Mouse (Mus musculus) heart, postnatal 36 days (tissue): ENCODE data around the gene Egfem1. TPM values are rescaled to one million over a fixed set of nuclear protein-coding genes. Genes with fewer than 3 reads are reported as not detected.

Experiments
- DNase-seq, 2 experiments: peaks; one replicate each; pipeline ENCODE4 v3.0.0; 2021 to 2022
- intact Hi-C: fragments of 180-260 bp; cut with DNase I; formaldehyde crosslinking; loops from one replicate; pipeline ENCODE4 v1.15.1; 2025
- total RNA-seq, 2 experiments: library from RNA; stranded (reverse); gene quantifications; 2 replicates each; pipeline ENCODE4 v1.2.3; 2021

Egfem1 gene
- total RNA-seq, 2 experiments from 2014 or later = not detected

GRCm38 (mm10) chr3:29541477-29542079 is 459.8 kb downstream of the Egfem1 start:
- intact Hi-C loops = no loop called here

GRCm38 (mm10) chr3:29544056-29544455 is 462.2 kb downstream of the Egfem1 start:
- no peak for DNase-seq
- intact Hi-C loops = no loop called here

More at GRCm38 (mm10) chr3:29541477-29542079, 459.8 kb downstream of the Egfem1 start:
- no peak for DNase-seq

DNA sequence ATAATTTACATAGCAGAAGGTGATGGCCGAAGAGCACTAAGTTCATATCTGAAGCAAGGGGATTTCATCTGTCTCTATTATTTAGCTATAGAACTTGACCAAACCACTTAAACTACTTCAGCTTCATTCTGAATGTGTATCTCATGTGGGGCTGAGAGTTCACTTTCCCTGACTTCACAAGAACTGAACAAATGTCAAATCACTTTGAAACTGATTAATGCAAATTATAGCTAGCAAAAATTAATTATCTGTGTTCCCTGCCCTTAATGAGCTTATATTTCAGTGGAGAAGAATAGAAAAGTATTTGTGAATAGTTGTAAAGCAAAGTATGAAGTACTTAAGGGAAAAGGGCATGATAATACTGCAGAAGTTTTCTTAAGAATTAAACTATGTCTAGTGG is 481.3 kb downstream of the Egfem1 start:
- intact Hi-C loops = no loop called here
- no peak for DNase-seq

- DNase-seq = no peak
- intact Hi-C loops = no loop called here
Measured at GRCm38 (mm10) chr3:29578055-29578860, 496.4 kb downstream of the Egfem1 start.

DNA sequence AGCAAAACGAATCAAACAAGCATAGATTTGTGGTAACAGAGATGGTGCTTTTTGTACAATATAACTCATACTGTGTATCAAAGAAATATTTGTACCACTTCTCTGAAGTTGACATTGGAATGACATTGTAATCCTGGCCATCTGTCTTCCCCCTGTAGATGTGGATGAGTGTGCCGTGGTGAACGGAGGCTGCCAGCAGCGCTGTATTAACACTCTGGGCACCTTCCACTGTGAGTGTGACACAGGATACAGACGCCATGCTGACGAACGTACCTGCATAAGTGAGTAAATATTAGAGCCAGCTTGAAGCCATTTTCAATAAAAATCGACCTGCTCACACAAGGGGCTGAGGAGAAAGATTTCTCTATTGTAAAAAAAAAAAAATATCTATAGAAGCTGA is 500.9 kb downstream of the Egfem1 start:
- no peak for DNase-seq
- intact Hi-C loops = no loop called here

DNA sequence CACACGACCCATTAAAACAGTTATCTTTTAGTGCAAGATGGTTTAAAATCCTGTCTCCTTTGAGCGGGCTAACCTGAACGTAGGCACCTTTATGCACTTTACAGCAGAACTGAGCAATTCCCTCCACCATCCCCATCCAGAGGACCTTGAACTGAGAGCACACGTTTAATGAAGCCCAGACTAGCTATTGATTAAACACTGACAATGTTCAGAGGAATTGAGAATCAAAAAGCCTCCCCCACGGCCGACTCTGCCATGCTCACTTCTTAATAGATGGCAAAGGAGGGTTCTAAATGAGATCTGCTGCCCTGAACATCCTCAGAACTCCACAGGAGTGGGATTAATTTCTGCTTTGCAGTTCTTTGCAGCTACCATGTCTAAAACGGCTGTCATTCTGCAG is 520.3 kb downstream of the Egfem1 start:
- intact Hi-C loops = no loop called here
- no peak for DNase-seq

GRCm38 (mm10) chr3:29608713-29609112 is 526.9 kb downstream of the Egfem1 start:
- intact Hi-C loops = no loop called here
- no peak for DNase-seq

DNA sequence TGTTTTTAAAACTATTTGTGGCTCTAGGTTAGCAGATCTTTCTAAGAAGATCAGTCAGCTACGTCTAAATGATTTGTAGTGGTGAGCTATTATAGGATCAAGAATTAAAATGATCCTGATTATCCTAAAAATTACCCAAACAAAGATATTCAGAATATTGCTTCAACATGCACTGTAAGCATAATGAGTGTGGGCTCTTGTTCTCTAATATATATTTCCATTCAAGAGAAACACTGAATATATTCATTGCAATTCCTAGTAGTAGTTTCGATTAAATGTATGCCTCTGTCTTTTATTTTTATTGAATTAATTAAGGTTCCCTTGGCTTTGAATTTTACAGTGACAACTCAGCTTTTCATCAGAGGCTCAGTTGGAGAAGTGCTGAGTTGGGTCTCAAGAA is 527.4 kb downstream of the Egfem1 start:
- no peak for DNase-seq
- intact Hi-C loops = no loop called here

GRCm38 (mm10) chr3:29619586-29619985 is 537.8 kb downstream of the Egfem1 start:
- intact Hi-C loops = no loop called here
- DNase-seq = no peak

DNA sequence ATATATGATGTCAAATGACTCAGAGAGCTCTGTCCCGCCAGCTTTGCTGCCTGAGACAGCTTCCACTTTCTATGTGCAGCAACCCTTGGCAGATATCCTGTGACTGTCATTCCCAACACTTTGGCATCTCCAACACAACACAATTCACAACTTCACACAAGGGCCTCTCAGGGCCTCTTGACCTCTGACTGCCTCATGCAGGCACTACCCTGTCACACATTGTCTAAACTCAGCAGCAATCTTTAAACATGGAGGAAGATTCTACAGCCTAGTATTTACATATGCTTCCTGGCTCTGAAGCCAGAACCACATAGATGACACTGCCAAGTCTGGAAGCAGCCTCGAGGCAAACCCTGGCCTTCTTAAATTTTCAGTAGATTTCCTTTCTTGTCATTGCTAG is 558.0 kb downstream of the Egfem1 start:
- intact Hi-C loops = no loop called here
- DNase-seq = no peak

GRCm38 (mm10) chr3:29666796-29667195 is 585.0 kb downstream of the Egfem1 start:
- DNase-seq = no peak
- intact Hi-C loops = no loop called here

DNA sequence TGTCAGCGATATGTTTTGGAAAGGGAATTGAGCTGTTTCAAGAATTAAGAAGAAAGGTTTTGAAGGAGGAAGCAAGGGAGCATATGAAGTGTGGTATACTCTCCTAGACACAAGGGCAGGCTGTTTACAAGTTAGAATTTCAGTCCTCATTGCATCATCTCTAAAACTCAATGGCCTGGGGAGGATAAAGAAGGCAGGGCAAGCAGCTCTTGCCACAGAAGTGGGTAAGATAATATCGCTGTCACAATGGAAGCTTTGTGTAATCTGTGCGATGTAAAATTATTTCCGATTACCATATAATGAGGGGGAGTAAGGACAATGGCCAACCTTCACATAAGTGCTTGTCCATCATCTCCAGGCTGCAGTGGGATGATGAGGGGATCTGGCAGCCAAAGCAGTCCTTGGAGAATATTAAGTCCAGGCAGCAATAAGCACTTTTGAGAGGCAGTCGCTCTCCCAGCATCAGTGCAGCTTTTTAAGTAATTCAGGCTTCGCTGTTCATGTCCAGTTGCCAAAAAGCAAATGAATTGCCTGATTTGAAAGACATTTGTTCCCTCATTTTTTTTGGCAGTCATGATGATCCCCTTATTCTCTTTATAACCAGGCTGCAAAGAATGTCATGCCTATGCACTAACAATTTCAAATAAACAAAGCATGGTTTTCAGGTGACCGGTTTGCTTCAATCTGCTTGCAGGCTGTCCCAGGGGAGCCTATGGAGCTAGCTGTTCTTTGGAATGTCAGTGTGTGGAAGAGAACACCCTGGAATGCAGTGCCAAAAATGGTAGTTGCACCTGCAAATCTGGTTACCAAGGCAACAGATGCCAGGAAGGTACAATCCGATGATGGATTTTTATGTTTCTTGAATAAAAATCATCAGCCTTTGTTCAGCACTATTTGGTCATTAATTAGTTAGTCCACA is 607.8 kb downstream of the Egfem1 start:
- no peak for DNase-seq
- intact Hi-C loops = no loop called here

GRCm38 (mm10) chr3:29701126-29701525 is 619.3 kb downstream of the Egfem1 start:
- no peak for DNase-seq
- intact Hi-C loops = no loop called here

DNA sequence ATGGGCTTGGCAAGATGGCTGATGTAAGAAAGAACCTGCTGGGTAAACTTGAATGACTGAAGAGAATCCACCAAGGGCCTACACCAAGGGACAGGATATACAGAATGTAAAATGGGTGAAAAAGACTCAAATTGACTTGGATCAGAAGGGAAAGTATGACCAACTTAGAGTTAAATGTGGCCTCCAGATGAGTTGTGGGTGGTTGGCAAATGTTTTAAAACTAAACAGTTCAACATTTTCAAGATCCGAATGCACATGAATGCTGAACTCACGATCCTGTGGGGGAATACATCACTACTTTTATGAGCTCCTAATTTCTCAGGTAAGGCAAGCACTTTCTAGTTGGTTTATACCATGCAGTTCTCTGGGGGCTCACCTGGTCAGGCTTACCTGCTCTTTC is 625.0 kb downstream of the Egfem1 start:
- intact Hi-C loops = no loop called here

GRCm38 (mm10) chr3:29707467-29707866 is 625.6 kb downstream of the Egfem1 start:
- no peak for DNase-seq
- intact Hi-C loops = no loop called here

More for the DNA sequence above, 625.0 kb downstream of the Egfem1 start:
- DNase-seq = no peak

GRCm38 (mm10) chr3:29726376-29726967 is 644.6 kb downstream of the Egfem1 start:
- DNase-seq = no peak
- intact Hi-C loops = loop anchor here (2.0 to 5.0 kb wide), 2 partner anchors 354 to 690 kb away; no protein-coding TSS in a partner anchor

GRCm38 (mm10) chr3:29730062-29730760 is 648.4 kb downstream of the Egfem1 start:
- peak in 1 of 2 experiments; percentile 15 for DNase-seq
- intact Hi-C loops = loop anchor here (5.0 kb wide), 1 partner anchor 832 kb away; no protein-coding TSS in a partner anchor

DNA sequence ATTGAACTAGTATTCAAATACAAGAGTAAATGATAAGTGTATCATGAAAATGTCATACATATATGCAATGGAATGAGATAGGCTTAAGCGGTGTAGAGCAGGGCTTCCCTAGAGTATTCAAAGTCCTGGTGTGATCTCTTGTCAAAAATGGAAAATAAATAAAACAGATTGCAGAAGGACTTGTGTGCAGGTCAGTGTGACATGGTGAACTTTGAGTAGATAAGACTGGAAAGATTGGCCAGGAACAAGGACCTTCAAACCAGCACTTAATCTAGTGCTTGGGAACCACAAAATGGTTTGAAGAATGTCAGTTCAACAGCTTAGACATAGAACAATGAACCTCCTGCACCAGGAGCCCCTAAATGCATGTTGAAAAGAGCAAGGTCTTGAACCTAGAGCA is 649.7 kb downstream of the Egfem1 start:
- intact Hi-C loops = loop anchor here (5.0 kb wide), 1 partner anchor 831 kb away; no protein-coding TSS in a partner anchor
- DNase-seq = no peak

- intact Hi-C loops = loop anchor here (5.0 kb wide), 1 partner anchor 830 kb away; no protein-coding TSS in a partner anchor
- no peak for DNase-seq
Measured at GRCm38 (mm10) chr3:29732626-29733025, 650.8 kb downstream of the Egfem1 start.

GRCm38 (mm10) chr3:29734251-29734650 is 652.4 kb downstream of the Egfem1 start:
- no peak for DNase-seq
- intact Hi-C loops = loop anchor here (5.0 kb wide), 1 partner anchor 828 kb away; no protein-coding TSS in a partner anchor
